Mouse (Mus musculus) MEL (cell line): ENCODE results near the gene Taf6. TPM values are rescaled to one million over a fixed set of nuclear protein-coding genes. Genes with fewer than 3 reads are reported as not detected.

ENCODE experiments used
- DNase-seq: peaks from one replicate; pipeline ENCODE4 v3.0.0; 2011; ENCODE audit warnings: low read depth, low spot score
- H3K27ac ChIP-seq: 2 replicates; pipeline ENCODE4 v1.5.1; 2012; ENCODE audit warnings: low read depth, mild to moderate bottlenecking, control low read depth, low read length, moderate library complexity; ENCODE audit not compliant: control insufficient read depth
- H3K27me3 ChIP-seq, 2 experiments: fragments of 150-350 bp in 1 of 2; sonication (generic) in 1 of 2; 2 replicates each; pipeline ENCODE4 v1.6.1; 2012; ENCODE audit warnings: low read length in 2 of 2, mild to moderate bottlenecking in 2 of 2, improper control_type of control experiment in 1 of 2, moderate library complexity in 1 of 2; ENCODE audit not compliant: insufficient read depth in 2 of 2, control insufficient read depth in 1 of 2
- H3K36me3 ChIP-seq, 2 experiments: 2 replicates each; pipeline ENCODE4 v1.6.1; 2012 to 2014; ENCODE audit warnings: low read length in 2 of 2, improper control_type of control experiment in 1 of 2, inconsistent platforms in 1 of 2, mild to moderate bottlenecking in 1 of 2; ENCODE audit not compliant: insufficient read depth in 2 of 2, control insufficient read depth in 1 of 2
- H3K4me1 ChIP-seq, 2 experiments: fragments of 150-350 bp in 1 of 2; sonication (generic) in 1 of 2; 2 replicates each; pipeline ENCODE4 v1.6.1; 2012; ENCODE audit warnings: low read length in 2 of 2, improper control_type of control experiment in 1 of 2, mild to moderate bottlenecking in 1 of 2; ENCODE audit not compliant: insufficient read depth in 2 of 2, control insufficient read depth in 1 of 2
- H3K4me3 ChIP-seq, 2 experiments: fragments of 150-350 bp in 1 of 2; sonication (generic) in 1 of 2; 2 replicates each; pipeline ENCODE4 v1.5.1; 2012; ENCODE audit warnings: low read depth in 2 of 2, low read length in 2 of 2, mild to moderate bottlenecking in 2 of 2, moderate library complexity in 2 of 2, control low read depth in 1 of 2, improper control_type of control experiment in 1 of 2; ENCODE audit not compliant: control insufficient read depth in 1 of 2, insufficient read depth in 1 of 2
- H3K79me2 ChIP-seq: 2 replicates; pipeline ENCODE4 v1.6.1; 2012; ENCODE audit warnings: mild to moderate bottlenecking, low read length, moderate library complexity; ENCODE audit not compliant: control insufficient read depth, poor library complexity, insufficient read depth
- H3K9ac ChIP-seq: 2 replicates; pipeline ENCODE4 v1.6.1; 2012; ENCODE audit warnings: low read depth, mild to moderate bottlenecking, control low read depth, low read length, moderate library complexity; ENCODE audit not compliant: control insufficient read depth, poor library complexity, severe bottlenecking
- H3K9me3 ChIP-seq: fragments of 150-350 bp; sonication (generic); replicated peaks from 2 replicates; pipeline ENCODE4 v1.6.1; 2012; ENCODE audit warnings: mild to moderate bottlenecking, low read length, improper control_type of control experiment, moderate library complexity; ENCODE audit not compliant: insufficient read depth
- BHLHE40 ChIP-seq: IDR thresholded peaks from 2 replicates; pipeline ENCODE4 v1.6.1; 2012; ENCODE audit warnings: low read depth, mild to moderate bottlenecking, inconsistent platforms, low read length, improper control_type of control experiment, borderline replicate concordance
- CHD2 ChIP-seq: IDR thresholded peaks from 2 replicates; pipeline ENCODE4 v1.6.1; 2011; ENCODE audit warnings: low read length, improper control_type of control experiment
- HCFC1 ChIP-seq: IDR thresholded peaks from 2 replicates; pipeline ENCODE4 v1.6.1; 2012; ENCODE audit warnings: low read depth, mild to moderate bottlenecking, inconsistent platforms, low read length, improper control_type of control experiment, moderate library complexity
- JUND ChIP-seq: IDR thresholded peaks from 2 replicates; pipeline ENCODE4 v1.6.1; 2011; ENCODE audit warnings: low read depth, mild to moderate bottlenecking, improper control_type of control experiment, low read length
- KAT2A ChIP-seq: conservative IDR thresholded peaks from 2 replicates; pipeline ENCODE4 v1.6.1; 2012; ENCODE audit warnings: low read depth, low read length, improper control_type of control experiment, inconsistent platforms
- MAX ChIP-seq: IDR thresholded peaks from 2 replicates; pipeline ENCODE4 v1.6.1; 2011; ENCODE audit warnings: low read length, improper control_type of control experiment
- MAZ ChIP-seq: IDR thresholded peaks from 2 replicates; pipeline ENCODE4 v1.6.1; 2012; ENCODE audit warnings: low read depth, mild to moderate bottlenecking, inconsistent platforms, low read length, improper control_type of control experiment
- MYC ChIP-seq: IDR thresholded peaks from 2 replicates; pipeline ENCODE4 v1.6.1; 2011; ENCODE audit warnings: low read depth, mild to moderate bottlenecking, low read length, improper control_type of control experiment, moderate library complexity
- RCOR1 ChIP-seq: IDR thresholded peaks from 2 replicates; pipeline ENCODE4 v1.6.1; 2012; ENCODE audit warnings: low read depth, mild to moderate bottlenecking, inconsistent platforms, low read length, improper control_type of control experiment
- SIN3A ChIP-seq: IDR thresholded peaks from 2 replicates; pipeline ENCODE4 v1.6.1; 2012; ENCODE audit warnings: low read length, improper control_type of control experiment, inconsistent platforms
- SMC3 ChIP-seq: IDR thresholded peaks from 2 replicates; pipeline ENCODE4 v1.6.1; 2011; ENCODE audit warnings: low read depth, low read length, improper control_type of control experiment
- TAL1 ChIP-seq: IDR thresholded peaks from 2 replicates; pipeline ENCODE4 v1.6.1; 2012; ENCODE audit warnings: mild to moderate bottlenecking, inconsistent platforms, low read length, moderate library complexity, mixed read lengths
- TBP ChIP-seq: IDR thresholded peaks from 2 replicates; pipeline ENCODE4 v1.8.0; 2011; ENCODE audit warnings: low read depth, low read length, improper control_type of control experiment
- TCF12 ChIP-seq: IDR thresholded peaks from 2 replicates; pipeline ENCODE4 v1.6.1; 2014; ENCODE audit warnings: low read depth, mild to moderate bottlenecking, inconsistent platforms, low read length, improper control_type of control experiment, moderate library complexity
- UBTF ChIP-seq: IDR thresholded peaks from 2 replicates; pipeline ENCODE4 v1.6.1; 2012; ENCODE audit warnings: low read depth, mild to moderate bottlenecking, inconsistent platforms, low read length, improper control_type of control experiment, moderate library complexity, borderline replicate concordance; ENCODE audit not compliant: insufficient read depth
- USF1 ChIP-seq: IDR thresholded peaks from 2 replicates; pipeline ENCODE4 v1.6.1; 2014; ENCODE audit warnings: low read depth, mild to moderate bottlenecking, inconsistent platforms, low read length, improper control_type of control experiment, moderate library complexity
- ZC3H11A ChIP-seq: IDR thresholded peaks from 2 replicates; pipeline ENCODE4 v1.6.1; 2012; ENCODE audit warnings: low read depth, mild to moderate bottlenecking, inconsistent platforms, low read length, improper control_type of control experiment
- ZKSCAN1 ChIP-seq: IDR thresholded peaks from 2 replicates; pipeline ENCODE4 v1.6.1; 2012; ENCODE audit warnings: low read depth, mild to moderate bottlenecking, inconsistent platforms, low read length, improper control_type of control experiment, moderate library complexity
- ZMIZ1 ChIP-seq: IDR thresholded peaks from 2 replicates; pipeline ENCODE4 v1.6.1; 2012; ENCODE audit warnings: low read depth, mild to moderate bottlenecking, inconsistent platforms, low read length, improper control_type of control experiment, moderate library complexity
- ZNF384 ChIP-seq: IDR thresholded peaks from 2 replicates; pipeline ENCODE4 v1.6.1; 2012; ENCODE audit warnings: low read depth, mild to moderate bottlenecking, inconsistent platforms, low read length, improper control_type of control experiment
- polyA plus RNA-seq, 2 experiments: library from polyadenylated mRNA; stranded (reverse) in 1 of 2; unstranded in 1 of 2; fragments of >175 nt in 1 of 2; fragments of >200 nt in 1 of 2; gene quantifications; 2 replicates each; pipeline versions ENCODE4 v1.2.1 to v1.2.4; 2012; ENCODE audit warnings: low replicate concordance in 2 of 2, low read depth in 1 of 2; ENCODE audit not compliant: insufficient read length in 2 of 2, insufficient read depth in 1 of 2, missing spikeins in 1 of 2
- total RNA-seq: library from RNA; depleted of rRNA; stranded (reverse); fragments of 300-350 nt; gene quantifications from 2 replicates; pipeline ENCODE4 v1.2.3, GENCODE M21; 2012

The Taf6 gene
- total and polyA plus RNA-seq, 3 experiments: 52.6 to 94.7 TPM; not detected in 1

DNA sequence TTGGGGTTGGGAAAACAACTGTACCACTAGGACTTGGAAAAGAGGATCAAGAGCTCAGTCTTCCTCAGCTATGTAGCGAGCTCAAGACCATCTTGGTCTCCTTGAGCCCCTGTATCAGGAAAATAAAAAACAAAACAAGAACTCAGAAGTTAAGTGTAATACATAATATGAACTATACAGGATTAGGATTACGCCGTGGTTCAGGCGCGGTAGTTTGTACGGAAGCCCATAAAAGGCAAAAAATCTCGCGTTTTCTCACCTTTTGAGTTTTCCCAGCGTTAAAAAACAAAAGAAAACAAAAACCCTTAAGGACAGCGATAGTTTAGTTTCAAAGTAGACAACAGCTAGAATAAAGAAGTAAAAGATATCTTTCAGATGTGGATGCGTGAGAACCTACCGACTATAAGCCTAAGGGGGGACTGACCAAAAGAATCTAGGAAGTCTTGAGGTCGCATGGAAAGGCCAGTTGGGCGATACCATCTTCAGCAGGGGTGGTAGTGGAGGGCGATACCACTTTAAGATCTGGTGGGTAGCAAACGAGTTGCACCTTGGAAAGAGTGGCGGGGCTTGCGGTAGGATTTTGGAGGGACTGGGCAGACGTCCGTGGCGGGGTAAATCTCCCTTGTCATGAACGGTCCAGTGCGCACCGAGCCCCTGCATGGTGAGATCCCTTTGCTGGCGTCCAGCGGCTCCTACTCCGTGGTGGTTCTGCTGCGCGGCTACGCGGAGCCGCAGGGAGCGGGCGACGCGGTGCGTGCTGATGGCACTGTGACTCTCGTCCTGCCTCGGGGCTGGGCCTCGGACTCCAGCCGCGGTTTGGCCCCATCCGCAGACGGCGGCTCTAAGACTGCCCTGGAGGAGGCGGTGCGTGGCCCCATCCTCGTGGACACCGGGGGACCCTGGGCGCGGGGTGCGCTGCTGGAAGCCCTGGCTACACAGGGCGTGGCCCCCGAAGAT, 6.8 kb upstream of the Taf6 start, which contains the start of gene Mblac1 (continued):
- TF ChIP-seq TCF12: peak; percentile 10
- TF ChIP-seq MYC: peak; percentile 65; the same call in 1 of the 2 replicates
- TF ChIP-seq RCOR1: no peak
- TF ChIP-seq CHD2: peak; percentile 45; the same call in 1 of the 2 replicates
- no peak for TF ChIP-seq ZC3H11A

DNA sequence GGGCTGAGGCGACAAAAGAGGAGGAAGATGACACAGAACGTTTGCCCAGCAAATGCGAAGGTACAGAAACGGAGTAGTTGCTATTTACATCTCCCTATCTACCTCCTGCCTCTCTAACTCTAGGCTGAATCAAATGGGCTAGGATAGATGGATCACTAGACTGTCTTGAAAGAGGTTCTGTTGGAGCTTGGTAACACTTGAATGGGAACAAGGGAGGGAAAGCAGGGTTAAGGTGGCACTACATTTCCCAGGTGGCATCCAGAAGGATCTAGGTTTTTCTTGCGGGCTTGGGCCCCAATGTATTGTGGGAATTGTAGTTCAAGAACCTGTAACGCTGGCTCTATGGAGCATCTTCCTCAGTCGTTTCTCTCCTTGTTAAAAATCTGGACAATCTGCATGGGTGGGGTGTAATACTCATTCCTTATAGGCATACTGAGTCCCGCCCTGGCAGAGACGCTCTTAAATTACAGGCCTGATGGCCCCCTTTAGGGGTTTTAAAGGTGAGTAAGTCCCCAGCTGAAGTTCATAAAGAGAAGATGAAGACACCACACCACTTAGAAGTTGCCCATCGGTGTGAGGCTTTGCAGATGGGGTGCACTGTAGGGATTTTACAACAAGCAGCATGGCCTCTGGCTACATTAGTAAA, 533 bp upstream of the Taf6 start:
- Histone ChIP-seq H3K36me3 (peaks cover 0 to 5% of the 10 kb centered on the region in 2 experiments; a peak in 2 of 4 replicates), H3K27me3 (no peaks in the 10 kb centered on the region), H3K9ac (peak overlapping the region; percentile 69), H3K79me2 (peaks cover 6% of the 10 kb centered on the region; the same call in 1 of the 2 replicates), H3K27ac (peak overlapping the region; percentile 29), H3K4me1 (peaks cover 0 to 5% of the 10 kb centered on the region in 2 experiments; a peak in 1 of 4 replicates), H3K4me3 (peak overlapping the region; percentile 41 to 58), H3K9me3 (no peaks in the 10 kb centered on the region)
- TF ChIP-seq TAL1: no peak
- no peak for TF ChIP-seq UBTF
- TF ChIP-seq BHLHE40: no peak
- no peak for TF ChIP-seq MAX
- TF ChIP-seq USF1: no peak
- TF ChIP-seq ZNF384: no peak
- TF ChIP-seq TBP: no peak
- TF ChIP-seq TCF12: no peak
- TF ChIP-seq MAZ: no peak
- no peak for TF ChIP-seq ZMIZ1
- peak; percentile 80; the same call in 1 of the 2 replicates for TF ChIP-seq KAT2A
- peak; percentile 0; the same call in 1 of the 2 replicates for TF ChIP-seq SIN3A
- no peak for TF ChIP-seq ZKSCAN1
- TF ChIP-seq HCFC1: peak; percentile 93
- TF ChIP-seq JUND: no peak
- no peak for TF ChIP-seq SMC3
- DNase-seq: peak; percentile 92
